Mouse (Mus musculus): ENCODE results near the gene Sptbn1. TPM values are rescaled to one million over a fixed set of nuclear protein-coding genes. Genes with fewer than 3 reads are reported as not detected.

The Sptbn1 gene
- polyA plus RNA-seq, 1 experiment from 2014 or later: 66.6 TPM

DNA sequence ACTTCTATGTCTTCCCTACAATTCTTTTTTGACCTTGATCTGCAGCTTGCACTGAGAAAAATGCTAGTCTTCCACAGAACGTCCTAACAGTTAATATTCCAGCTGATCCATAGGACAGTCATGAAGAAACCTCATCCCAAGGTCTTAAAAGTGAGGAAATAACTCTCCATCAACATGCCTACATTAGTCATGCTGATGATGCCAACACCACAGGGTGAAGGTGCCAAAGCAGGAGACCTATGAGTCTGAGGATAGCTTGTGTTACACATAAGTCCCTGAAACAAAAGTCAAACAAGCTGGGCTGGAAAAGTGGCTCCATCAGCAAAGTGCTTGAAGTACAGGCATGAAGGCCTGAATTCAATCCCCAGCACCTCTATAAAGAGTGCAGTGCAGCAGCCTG, 20.9 kb downstream of the Sptbn1 start:
- WGBS: 73% methylated on average over 1 of the region's 1 CpGs
- H3K9me3 ChIP-seq: no peaks in the 10 kb centered on the region
- no peak for DNase-seq (ENCODE audit: low spot score)
- H3K27me3 ChIP-seq (replicated peaks; ENCODE audit: low read depth, poor library complexity, severe bottlenecking): no peaks in the 10 kb centered on the region
- no peak overlapping the region for H3K27ac ChIP-seq (replicated peaks)
- no peaks in the 10 kb centered on the region; the same call in 1 of the 2 replicates for H3K4me1 ChIP-seq
- no peaks in the 10 kb centered on the region for H3K36me3 ChIP-seq (replicated peaks)
- H3K4me3 ChIP-seq: no peak overlapping the region

DNA sequence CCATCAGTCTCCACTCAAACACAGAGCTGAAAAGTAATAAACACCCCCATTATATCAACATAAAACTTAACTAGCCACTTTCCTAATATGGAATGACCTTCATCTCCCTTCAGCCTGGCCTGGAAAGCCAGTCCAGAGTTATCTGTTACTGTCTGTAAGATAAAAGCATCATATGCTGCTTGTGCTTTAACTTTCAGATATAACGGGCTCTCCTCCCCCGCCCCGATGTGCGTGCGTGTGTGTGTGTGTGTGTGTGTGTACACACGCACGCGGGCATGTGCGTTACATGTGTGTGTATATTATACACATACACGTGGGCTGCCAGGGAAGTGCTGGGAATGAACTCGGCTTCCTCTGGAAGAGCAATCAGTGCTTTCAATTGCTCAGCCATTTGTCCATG, 21.8 kb downstream of the Sptbn1 start:
- Histone ChIP-seq H3K4me1 (no peaks in the 10 kb centered on the region; the same call in 1 of the 2 replicates), H3K27ac (replicated peaks) (no peak overlapping the region), H3K36me3 (replicated peaks) (no peaks in the 10 kb centered on the region), H3K9me3 (no peaks in the 10 kb centered on the region), H3K27me3 (replicated peaks; ENCODE audit: low read depth, poor library complexity, severe bottlenecking) (no peaks in the 10 kb centered on the region), H3K4me3 (no peak overlapping the region)
- DNase-seq (ENCODE audit: low spot score): no peak
- WGBS: 92% methylated on average over 11 of the region's 11 CpGs

GRCm38 (mm10) chr11:30244172-30244571, 23.8 kb downstream of the Sptbn1 start:
- Histone ChIP-seq H3K27me3 (replicated peaks; ENCODE audit: low read depth, poor library complexity, severe bottlenecking) (no peaks in the 10 kb centered on the region), H3K9me3 (no peaks in the 10 kb centered on the region), H3K36me3 (replicated peaks) (no peaks in the 10 kb centered on the region), H3K4me1 (no peaks in the 10 kb centered on the region; the same call in 1 of the 2 replicates), H3K4me3 (no peak overlapping the region), H3K27ac (replicated peaks) (no peak overlapping the region)
- no peak for DNase-seq (ENCODE audit: low spot score)
- 68% methylated on average over 1 of the region's 1 CpGs for WGBS

DNA sequence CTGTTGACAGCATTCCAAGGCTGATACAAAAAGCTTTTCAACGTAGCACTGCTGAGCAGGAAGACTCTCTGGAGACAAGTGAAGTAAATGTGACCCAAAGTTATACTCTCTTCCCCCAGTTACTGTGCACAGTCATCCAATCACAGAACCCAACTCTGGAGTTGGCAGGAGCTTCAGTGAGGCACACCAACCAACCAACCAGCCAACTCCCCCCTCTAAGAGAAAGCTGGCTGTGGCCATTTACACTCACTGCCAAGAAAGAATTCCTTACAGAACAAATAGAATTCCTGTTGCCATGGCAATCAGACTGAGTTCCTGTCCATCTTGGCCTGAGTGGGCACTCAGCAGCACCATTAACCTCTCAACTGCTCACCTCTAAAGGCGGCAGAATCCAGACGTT, 24.4 kb downstream of the Sptbn1 start:
- no peak for DNase-seq (ENCODE audit: low spot score)
- no peak overlapping the region for H3K27ac ChIP-seq (replicated peaks)
- H3K27me3 ChIP-seq (replicated peaks; ENCODE audit: low read depth, poor library complexity, severe bottlenecking): no peaks in the 10 kb centered on the region
- 77% methylated on average over 3 of the region's 3 CpGs for WGBS
- no peaks in the 10 kb centered on the region; the same call in 1 of the 2 replicates for H3K4me1 ChIP-seq
- H3K4me3 ChIP-seq: no peak overlapping the region
- no peaks in the 10 kb centered on the region for H3K36me3 ChIP-seq (replicated peaks)
- H3K9me3 ChIP-seq: no peaks in the 10 kb centered on the region

DNA sequence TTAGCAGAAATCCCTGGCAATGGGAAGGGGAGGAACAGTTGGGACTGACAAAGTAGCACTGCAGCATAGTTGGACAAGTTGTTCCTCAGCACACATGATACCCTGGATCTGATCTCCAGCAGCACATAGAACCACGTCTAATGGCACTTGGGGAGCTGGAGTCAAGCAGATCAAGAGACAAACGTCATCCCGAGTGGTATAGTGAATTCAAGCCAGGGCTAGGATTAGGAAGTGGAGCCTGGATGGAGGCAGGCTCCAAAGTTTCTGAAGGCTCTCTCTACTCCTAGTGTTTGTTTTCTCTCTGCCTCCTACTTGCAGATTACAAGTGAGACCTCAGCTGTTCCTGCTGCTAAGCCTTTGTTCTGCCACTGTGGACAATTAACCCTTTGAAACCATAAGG, 27.1 kb downstream of the Sptbn1 start:
- Histone ChIP-seq H3K27ac (replicated peaks) (no peak overlapping the region), H3K27me3 (replicated peaks; ENCODE audit: low read depth, poor library complexity, severe bottlenecking) (no peaks in the 10 kb centered on the region), H3K4me1 (no peaks in the 10 kb centered on the region; the same call in 1 of the 2 replicates), H3K4me3 (no peak overlapping the region), H3K9me3 (no peaks in the 10 kb centered on the region), H3K36me3 (replicated peaks) (no peaks in the 10 kb centered on the region)
- 47% methylated on average over 3 of the region's 3 CpGs for WGBS
- DNase-seq (ENCODE audit: low spot score): no peak

GRCm38 (mm10) chr11:30237960-30238359, 30.0 kb downstream of the Sptbn1 start:
- DNase-seq (ENCODE audit: low spot score): peak; percentile 41
- H3K27me3 ChIP-seq (replicated peaks; ENCODE audit: low read depth, poor library complexity, severe bottlenecking): no peaks in the 10 kb centered on the region

DNA sequence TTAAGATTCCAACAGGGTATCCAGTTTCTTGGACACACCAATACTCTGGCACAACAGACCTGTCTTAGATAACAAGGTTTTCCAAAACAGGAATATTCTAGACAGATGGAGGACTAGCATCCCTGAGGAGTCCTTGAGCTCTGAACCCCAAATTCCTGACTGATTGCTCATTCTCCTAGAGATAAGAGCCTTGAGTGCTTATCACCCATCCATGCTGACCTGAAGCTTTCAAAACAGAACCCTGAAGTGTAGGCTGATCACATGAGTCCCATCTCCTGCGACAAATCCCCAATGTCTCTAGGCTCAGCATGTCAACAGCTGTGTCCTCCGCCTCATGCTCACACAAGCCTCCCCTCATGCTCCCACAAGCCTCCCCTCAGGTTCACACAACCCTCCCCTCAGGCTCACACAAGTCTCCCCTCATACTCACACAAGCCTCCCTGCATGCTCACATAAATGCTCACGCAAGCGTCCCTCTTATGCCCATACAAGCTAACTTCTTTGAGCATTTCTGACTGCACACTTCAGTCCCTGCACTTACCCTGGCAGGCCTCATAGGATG, 31.2 kb downstream of the Sptbn1 start:
- Histone ChIP-seq H3K4me1 (no peaks in the 10 kb centered on the region), H3K27me3 (replicated peaks; ENCODE audit: low read depth, poor library complexity, severe bottlenecking) (no peaks in the 10 kb centered on the region), H3K27ac (replicated peaks) (no peak overlapping the region), H3K9me3 (no peaks in the 10 kb centered on the region), H3K4me3 (no peak overlapping the region), H3K36me3 (replicated peaks) (no peaks in the 10 kb centered on the region)
- WGBS: 78% methylated on average over 4 of the region's 4 CpGs
- no peak for DNase-seq (ENCODE audit: low spot score)

More at GRCm38 (mm10) chr11:30237960-30238359, 30.0 kb downstream of the Sptbn1 start:
- H3K27ac ChIP-seq (replicated peaks): no peak overlapping the region
- no peaks in the 10 kb centered on the region for H3K36me3 ChIP-seq (replicated peaks)
- no peaks in the 10 kb centered on the region for H3K4me1 ChIP-seq
- no peaks in the 10 kb centered on the region for H3K9me3 ChIP-seq
- 56% methylated on average over 4 of the region's 4 CpGs for WGBS
- H3K4me3 ChIP-seq: no peak overlapping the region

DNA sequence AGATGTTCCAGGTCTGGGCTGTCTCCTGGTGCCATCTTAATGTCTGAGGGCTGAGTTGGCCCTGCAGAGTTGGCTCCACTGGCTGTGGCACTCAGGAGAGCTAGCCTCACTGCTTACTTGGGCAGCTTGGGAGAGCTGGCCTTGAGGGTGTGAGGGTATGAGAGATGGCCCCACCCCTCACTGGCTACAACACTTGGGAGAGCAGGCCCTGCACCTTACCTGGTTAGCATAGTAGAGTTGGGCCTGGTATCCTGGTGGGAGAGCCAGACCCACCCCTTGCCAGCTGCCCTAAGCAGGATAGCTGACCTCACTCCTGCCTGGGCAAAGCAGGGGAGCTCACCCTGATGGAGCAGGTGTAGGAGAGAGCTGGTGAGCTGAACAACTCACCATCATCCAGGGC, 32.3 kb downstream of the Sptbn1 start:
- no peaks in the 10 kb centered on the region for H3K27me3 ChIP-seq (replicated peaks; ENCODE audit: low read depth, poor library complexity, severe bottlenecking)
- H3K36me3 ChIP-seq (replicated peaks): no peaks in the 10 kb centered on the region
- no peaks in the 10 kb centered on the region for H3K4me1 ChIP-seq
- no peak overlapping the region for H3K4me3 ChIP-seq
- H3K27ac ChIP-seq (replicated peaks): no peak overlapping the region
- no peak for DNase-seq (ENCODE audit: low spot score)
- no peaks in the 10 kb centered on the region for H3K9me3 ChIP-seq

DNA sequence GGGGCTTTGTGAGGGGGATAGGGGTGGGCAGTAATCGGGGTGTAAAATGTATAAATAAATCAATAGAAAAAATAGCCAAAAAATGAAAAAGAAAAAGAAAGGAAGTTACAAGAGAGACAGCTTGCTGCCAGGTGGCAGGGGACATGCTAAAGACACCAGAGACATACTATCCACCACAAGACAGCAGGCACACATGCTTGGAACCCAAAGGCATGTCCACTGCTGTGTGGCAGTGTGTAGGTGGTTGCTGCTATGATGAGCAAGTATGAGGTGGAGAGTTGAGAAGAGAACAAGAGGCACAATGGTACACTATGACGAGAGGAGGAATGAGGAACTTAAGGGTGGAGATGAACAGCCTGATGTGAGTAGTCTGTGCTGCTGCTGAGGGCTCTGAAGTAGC, 32.8 kb downstream of the Sptbn1 start:
- 82% methylated on average over 2 of the region's 2 CpGs for WGBS
- DNase-seq (ENCODE audit: low spot score): no peak
- no peaks in the 10 kb centered on the region for H3K36me3 ChIP-seq (replicated peaks)
- no peak overlapping the region for H3K4me3 ChIP-seq
- H3K4me1 ChIP-seq: no peaks in the 10 kb centered on the region
- no peaks in the 10 kb centered on the region for H3K9me3 ChIP-seq
- H3K27ac ChIP-seq (replicated peaks): no peak overlapping the region
- H3K27me3 ChIP-seq (replicated peaks; ENCODE audit: low read depth, poor library complexity, severe bottlenecking): no peaks in the 10 kb centered on the region

DNA sequence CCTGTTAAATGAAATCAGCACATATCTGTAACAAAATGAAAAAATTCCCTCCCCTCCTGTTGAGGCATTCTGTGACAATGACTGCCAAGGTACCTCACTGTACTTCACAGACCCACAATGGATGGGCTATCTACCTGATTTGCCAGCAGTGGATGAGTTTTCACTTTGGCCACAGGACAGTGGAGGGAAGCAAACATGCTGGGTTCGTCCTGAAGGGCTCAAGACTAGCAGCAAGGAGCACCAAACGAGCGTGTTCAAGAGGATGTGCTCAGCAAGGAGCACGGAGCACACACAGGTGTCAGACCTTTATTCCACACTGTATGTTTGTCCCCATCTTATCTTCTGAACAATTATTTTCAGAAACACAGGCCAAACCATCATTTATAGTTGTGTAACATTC, 34.0 kb downstream of the Sptbn1 start:
- no peak overlapping the region for H3K27ac ChIP-seq (replicated peaks)
- no peaks in the 10 kb centered on the region for H3K36me3 ChIP-seq (replicated peaks)
- no peak overlapping the region for H3K4me3 ChIP-seq
- no peaks in the 10 kb centered on the region for H3K9me3 ChIP-seq
- DNase-seq (ENCODE audit: low spot score): no peak
- WGBS: 88% methylated on average over 4 of the region's 4 CpGs
- H3K4me1 ChIP-seq: no peaks in the 10 kb centered on the region
- no peaks in the 10 kb centered on the region for H3K27me3 ChIP-seq (replicated peaks; ENCODE audit: low read depth, poor library complexity, severe bottlenecking)

GRCm38 (mm10) chr11:30232082-30232481, 35.9 kb downstream of the Sptbn1 start:
- no peaks in the 10 kb centered on the region for H3K36me3 ChIP-seq (replicated peaks)
- no peak overlapping the region for H3K27ac ChIP-seq (replicated peaks)
- H3K4me1 ChIP-seq: no peaks in the 10 kb centered on the region
- WGBS: 97% methylated on average over 2 of the region's 2 CpGs
- no peak overlapping the region for H3K4me3 ChIP-seq
- no peaks in the 10 kb centered on the region for H3K27me3 ChIP-seq (replicated peaks; ENCODE audit: low read depth, poor library complexity, severe bottlenecking)
- no peak for DNase-seq (ENCODE audit: low spot score)
- H3K9me3 ChIP-seq: no peaks in the 10 kb centered on the region

- Histone ChIP-seq H3K4me3 (no peak overlapping the region), H3K36me3 (replicated peaks) (no peaks in the 10 kb centered on the region), H3K27me3 (replicated peaks; ENCODE audit: low read depth, poor library complexity, severe bottlenecking) (no peaks in the 10 kb centered on the region), H3K27ac (replicated peaks) (no peak overlapping the region), H3K9me3 (no peaks in the 10 kb centered on the region), H3K4me1 (no peaks in the 10 kb centered on the region)
- WGBS: 86% methylated on average over 3 of the region's 3 CpGs
- no peak for DNase-seq (ENCODE audit: low spot score)
Observed at GRCm38 (mm10) chr11:30231336-30231735, 36.6 kb downstream of the Sptbn1 start.

DNA sequence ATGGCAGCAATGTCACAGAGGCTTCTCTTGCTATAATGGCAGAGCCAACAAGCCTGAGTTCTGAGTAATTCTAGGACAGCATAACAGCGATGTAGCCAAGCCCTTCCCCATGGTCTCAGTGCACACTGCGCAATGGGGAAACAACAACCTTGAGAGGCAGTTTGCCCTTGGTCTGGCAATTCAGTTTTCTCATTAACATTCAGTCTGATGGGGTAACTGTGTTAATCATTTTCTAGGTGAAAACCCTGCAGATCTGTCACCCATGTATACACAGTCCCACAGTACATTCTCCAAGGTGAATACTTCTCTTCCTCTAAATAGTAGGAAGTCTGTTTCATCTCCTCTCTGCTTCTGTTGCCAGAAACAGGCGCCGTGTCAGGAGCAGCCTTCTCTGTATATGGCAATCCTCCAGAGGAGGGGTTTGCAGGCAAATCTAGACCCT, 37.6 kb downstream of the Sptbn1 start:
- Histone ChIP-seq H3K27ac (replicated peaks) (no peak overlapping the region), H3K9me3 (no peaks in the 10 kb centered on the region), H3K27me3 (replicated peaks; ENCODE audit: low read depth, poor library complexity, severe bottlenecking) (no peaks in the 10 kb centered on the region), H3K4me3 (no peak overlapping the region), H3K4me1 (no peaks in the 10 kb centered on the region), H3K36me3 (replicated peaks) (no peaks in the 10 kb centered on the region)
- no peak for DNase-seq (ENCODE audit: low spot score)
- WGBS: 93% methylated on average over 4 of the region's 4 CpGs
